Mouse (Mus musculus): ENCODE results near the gene Dync1li2.

Gene Dync1li2

GRCm38 (mm10) chr8:104442299-104443124 lies at the start of gene Dync1li2:
Gene Dync1li2 (minus strand): TSS chr8:104443047.
- DNase-seq (ENCODE audit: inconsistent ontology term): peak; percentile 92

- no peak for DNase-seq (ENCODE audit: inconsistent ontology term)
These were observed 36.2 kb upstream of the Dync1li2 start for GRCm38 (mm10) chr8:104479091-104479490.

GRCm38 (mm10) chr8:104472465-104472864 lies 29.6 kb upstream of the Dync1li2 start:
- DNase-seq (ENCODE audit: inconsistent ontology term): no peak

GRCm38 (mm10) chr8:104467463-104467862 lies 24.6 kb upstream of the Dync1li2 start:
- no peak for DNase-seq (ENCODE audit: inconsistent ontology term)

GRCm38 (mm10) chr8:104452177-104452576 lies 9.3 kb upstream of the Dync1li2 start:
- no peak for DNase-seq (ENCODE audit: inconsistent ontology term)

- no peak for DNase-seq (ENCODE audit: inconsistent ontology term)
These were observed 5.9 kb upstream of the Dync1li2 start for GRCm38 (mm10) chr8:104448796-104449195.

- no peak for DNase-seq (ENCODE audit: inconsistent ontology term)
These were observed 3.2 kb upstream of the Dync1li2 start for GRCm38 (mm10) chr8:104446016-104446415.

- DNase-seq (ENCODE audit: inconsistent ontology term): no peak
These were observed 2.4 kb upstream of the Dync1li2 start for GRCm38 (mm10) chr8:104445248-104445647.

- DNase-seq (ENCODE audit: inconsistent ontology term): no peak
These were observed 355 bp upstream of the Dync1li2 start for GRCm38 (mm10) chr8:104443125-104443679.

GRCm38 (mm10) chr8:104441613-104442012 lies 1.2 kb downstream of the Dync1li2 start:
- peak; percentile 24 for DNase-seq (ENCODE audit: inconsistent ontology term)

GRCm38 (mm10) chr8:104439461-104439860 lies 3.4 kb downstream of the Dync1li2 start:
- no peak for DNase-seq (ENCODE audit: inconsistent ontology term)

- no peak for DNase-seq (ENCODE audit: inconsistent ontology term)
These were observed 5.2 kb downstream of the Dync1li2 start for GRCm38 (mm10) chr8:104437494-104438135.

GRCm38 (mm10) chr8:104436591-104436990 lies 6.3 kb downstream of the Dync1li2 start:
- peak; percentile 37 for DNase-seq (ENCODE audit: inconsistent ontology term)

GRCm38 (mm10) chr8:104436038-104436437 lies 6.8 kb downstream of the Dync1li2 start:
- DNase-seq (ENCODE audit: inconsistent ontology term): peak; percentile 99

- DNase-seq (ENCODE audit: inconsistent ontology term): no peak
These were observed 8.0 kb downstream of the Dync1li2 start for GRCm38 (mm10) chr8:104434826-104435354.

- no peak for DNase-seq (ENCODE audit: inconsistent ontology term)
These were observed 8.6 kb downstream of the Dync1li2 start for GRCm38 (mm10) chr8:104434275-104434674.

- DNase-seq (ENCODE audit: inconsistent ontology term): no peak
These were observed 9.5 kb downstream of the Dync1li2 start for GRCm38 (mm10) chr8:104433191-104433842.

- no peak for DNase-seq (ENCODE audit: inconsistent ontology term)
These were observed 10.2 kb downstream of the Dync1li2 start for GRCm38 (mm10) chr8:104432656-104433055.

- DNase-seq (ENCODE audit: inconsistent ontology term): no peak
These were observed 12.6 kb downstream of the Dync1li2 start for GRCm38 (mm10) chr8:104430230-104430629.

- no peak for DNase-seq (ENCODE audit: inconsistent ontology term)
These were observed 15.1 kb downstream of the Dync1li2 start for GRCm38 (mm10) chr8:104427703-104428102.

- DNase-seq (ENCODE audit: inconsistent ontology term): no peak
These were observed 20.5 kb downstream of the Dync1li2 start for GRCm38 (mm10) chr8:104422313-104422712.

GRCm38 (mm10) chr8:104416022-104416421 lies 26.8 kb downstream of the Dync1li2 start:
- no peak for DNase-seq (ENCODE audit: inconsistent ontology term)

Data from Muller cell, postnatal 12 days (primary cell).